Mouse (Mus musculus): Measurements from ENCODE around the gene Bbs4. TPM values are rescaled to one million over a fixed set of nuclear protein-coding genes. Genes with fewer than 3 reads are reported as not detected.
"Not testable (repeated sequence)": the region's sequence is repeated elsewhere in the genome, so short reads cannot be mapped to it uniquely, and the experiment has no call there.

The Bbs4 gene
- 7.9 to 13.3 TPM (median 11.9 TPM) in 3 replicates for total RNA-seq (2017)

DNA sequence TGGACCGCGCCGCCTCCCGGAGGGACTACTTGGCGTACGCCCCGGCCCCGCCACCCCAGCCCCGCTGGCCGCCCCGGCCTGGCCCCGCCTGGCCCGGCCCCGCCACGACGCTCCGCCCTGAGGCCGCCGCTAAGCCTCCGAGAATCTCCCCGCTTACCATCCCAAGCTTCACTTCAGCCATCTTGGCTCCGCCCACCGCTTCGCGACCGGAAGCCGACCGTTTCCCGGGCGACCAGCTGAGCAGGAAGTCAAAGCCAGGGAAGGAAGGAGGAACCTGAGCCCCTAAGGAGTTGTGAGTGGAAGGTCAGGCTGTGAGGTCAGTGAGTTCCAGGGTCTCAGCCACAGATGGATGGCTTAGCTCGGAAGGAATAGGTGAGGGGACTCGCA, at the start of gene Bbs4:
TSS of gene Bbs4 (minus strand) at position 256 of the 387 bp plus-strand sequence.
- peak; percentile 99 for ATAC-seq (replicated peaks; ENCODE audit: insufficient number of reproducible peaks, low FRiP score, low TSS enrichment, poor library complexity, severe bottlenecking)

DNA sequence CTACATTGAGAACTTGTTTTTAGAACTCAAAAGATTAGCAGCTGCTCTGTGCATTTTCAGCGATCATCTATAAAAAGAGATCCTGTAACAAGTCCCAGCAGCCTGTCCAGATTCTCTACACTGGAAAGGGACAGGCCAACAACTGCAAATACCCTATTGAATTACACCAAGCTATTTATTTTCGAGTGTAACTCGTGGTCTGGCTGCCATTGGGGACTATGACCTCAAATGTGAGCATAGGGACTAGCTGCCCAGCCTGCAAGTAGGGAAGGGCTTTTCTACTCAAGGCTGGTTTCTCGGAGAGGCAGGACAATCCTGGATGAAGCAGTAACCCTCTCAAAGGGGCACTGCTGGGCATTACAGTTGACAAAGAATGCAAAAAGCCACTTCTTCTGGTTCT, 35.8 kb upstream of the Bbs4 start:
- no peak for ATAC-seq (replicated peaks; ENCODE audit: insufficient number of reproducible peaks, low FRiP score, low TSS enrichment, poor library complexity, severe bottlenecking)

DNA sequence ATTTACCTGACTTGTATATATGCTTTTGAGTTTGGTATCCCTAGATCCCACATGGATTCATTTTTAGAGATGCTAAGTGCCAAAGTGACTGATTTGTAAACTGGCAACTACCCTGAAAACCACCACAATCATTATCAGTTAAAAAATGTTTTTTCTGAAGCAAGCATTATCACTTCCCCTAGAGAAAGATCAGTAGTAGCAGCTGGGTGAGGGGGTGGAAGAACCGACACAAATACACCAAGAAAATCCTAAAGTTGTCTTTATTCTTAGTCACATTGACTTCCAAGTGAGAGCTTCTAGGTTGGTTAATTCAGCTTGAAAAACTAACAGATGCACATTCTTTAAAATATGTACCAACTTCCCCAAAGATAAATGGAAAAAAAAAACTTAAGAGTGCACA, 35.0 kb upstream of the Bbs4 start:
- ATAC-seq (replicated peaks; ENCODE audit: insufficient number of reproducible peaks, low FRiP score, low TSS enrichment, poor library complexity, severe bottlenecking): no peak

DNA sequence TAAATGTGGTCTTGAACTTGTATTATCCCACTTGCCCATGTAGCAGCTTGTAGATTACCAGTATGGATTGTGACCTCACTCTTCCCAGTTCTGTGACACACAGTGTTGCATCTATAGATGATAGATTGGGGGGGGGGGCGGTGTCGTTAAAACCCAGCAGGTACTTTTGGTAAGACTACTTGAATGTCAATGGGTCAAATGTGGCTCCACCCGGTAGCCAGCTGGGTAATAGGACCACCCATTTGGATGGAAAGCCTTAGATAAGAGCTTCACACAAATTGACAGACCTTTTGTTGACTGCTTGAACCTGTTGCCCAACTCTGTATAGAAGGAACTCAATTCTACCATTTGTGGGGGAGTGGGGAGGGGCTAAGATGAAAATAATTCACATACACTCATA, 34.2 kb upstream of the Bbs4 start:
- no peak for ATAC-seq (replicated peaks; ENCODE audit: insufficient number of reproducible peaks, low FRiP score, low TSS enrichment, poor library complexity, severe bottlenecking)

DNA sequence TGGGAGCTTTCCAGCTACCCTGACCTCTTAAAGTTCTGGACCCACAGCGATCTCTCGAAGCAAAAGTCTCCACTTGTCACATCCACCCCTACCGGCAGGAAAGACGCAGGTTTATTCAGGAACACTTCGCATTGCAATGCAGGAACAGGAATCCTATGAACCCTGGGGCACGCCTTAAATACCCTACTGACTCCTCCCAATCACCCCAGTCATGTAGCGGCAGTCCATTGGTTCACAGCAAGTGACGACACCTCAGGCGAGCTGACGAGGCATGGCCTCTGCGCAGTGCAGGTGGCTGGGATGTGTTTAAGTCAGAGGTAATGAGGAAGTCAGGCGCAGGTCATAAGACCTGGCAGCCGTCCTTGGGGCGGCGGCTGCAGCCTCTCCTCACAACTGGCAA, 22.3 kb upstream of the Bbs4 start:
- no peak for ATAC-seq (replicated peaks; ENCODE audit: insufficient number of reproducible peaks, low FRiP score, low TSS enrichment, poor library complexity, severe bottlenecking)

DNA sequence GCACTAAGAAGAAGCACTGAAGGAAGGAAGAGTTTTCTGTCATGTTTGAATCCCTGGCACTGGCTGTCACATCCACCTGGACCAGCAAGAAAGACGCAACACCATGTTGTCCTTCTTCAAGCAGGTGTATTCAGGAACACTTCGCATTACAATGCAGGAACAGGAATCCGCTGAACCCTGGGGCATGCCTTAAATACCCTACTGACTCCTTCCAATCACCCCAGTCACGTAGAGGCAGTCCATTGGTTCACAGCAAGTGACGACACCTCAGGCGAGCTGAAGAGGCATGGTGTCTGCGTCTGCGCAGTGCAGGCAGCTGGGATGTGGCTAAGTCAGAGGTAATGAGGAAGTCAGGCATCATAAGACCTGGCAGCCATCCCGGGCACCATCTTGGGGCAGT, 16.3 kb upstream of the Bbs4 start:
- no peak for ATAC-seq (replicated peaks; ENCODE audit: insufficient number of reproducible peaks, low FRiP score, low TSS enrichment, poor library complexity, severe bottlenecking)

DNA sequence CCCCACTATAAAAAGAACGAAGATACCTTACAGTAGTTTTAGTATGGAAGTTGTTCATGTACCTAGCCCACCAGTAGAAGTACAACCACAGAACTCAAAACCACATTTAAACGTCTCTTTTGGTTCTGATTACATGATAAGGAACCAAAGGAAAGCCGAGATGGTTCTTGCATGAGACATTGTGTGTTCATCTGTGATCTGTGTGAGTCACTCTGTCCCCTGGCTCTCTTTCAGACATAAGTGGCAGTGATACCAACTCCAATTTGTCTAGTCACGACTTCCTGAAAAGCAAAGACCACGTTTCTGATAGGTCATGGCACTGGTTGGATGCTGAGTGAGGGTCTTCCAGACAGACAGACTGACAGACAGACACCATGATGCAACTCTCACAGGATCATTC, 15.9 kb upstream of the Bbs4 start:
- no peak for ATAC-seq (replicated peaks; ENCODE audit: insufficient number of reproducible peaks, low FRiP score, low TSS enrichment, poor library complexity, severe bottlenecking)

DNA sequence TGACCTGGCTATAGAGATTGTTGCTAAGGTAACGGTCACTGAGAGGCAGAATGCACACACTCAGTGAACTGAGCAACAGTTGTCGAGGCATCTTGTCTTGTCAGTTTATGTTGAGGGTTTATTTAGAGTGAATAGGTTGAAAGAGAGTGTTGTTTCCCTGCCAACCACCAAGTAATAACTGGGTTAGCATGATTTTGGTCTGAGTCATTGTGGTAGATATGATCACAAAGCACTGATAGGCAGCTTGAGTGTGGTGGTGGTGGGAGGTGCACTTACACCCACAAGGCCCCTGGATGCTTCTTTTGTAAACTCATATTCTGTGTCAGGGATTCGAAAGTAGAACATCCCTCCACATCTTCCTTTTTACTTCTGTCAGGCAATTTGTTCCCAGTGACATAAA, 7.2 kb upstream of the Bbs4 start:
- ATAC-seq (replicated peaks; ENCODE audit: insufficient number of reproducible peaks, low FRiP score, low TSS enrichment, poor library complexity, severe bottlenecking): not testable (repeated sequence)

DNA sequence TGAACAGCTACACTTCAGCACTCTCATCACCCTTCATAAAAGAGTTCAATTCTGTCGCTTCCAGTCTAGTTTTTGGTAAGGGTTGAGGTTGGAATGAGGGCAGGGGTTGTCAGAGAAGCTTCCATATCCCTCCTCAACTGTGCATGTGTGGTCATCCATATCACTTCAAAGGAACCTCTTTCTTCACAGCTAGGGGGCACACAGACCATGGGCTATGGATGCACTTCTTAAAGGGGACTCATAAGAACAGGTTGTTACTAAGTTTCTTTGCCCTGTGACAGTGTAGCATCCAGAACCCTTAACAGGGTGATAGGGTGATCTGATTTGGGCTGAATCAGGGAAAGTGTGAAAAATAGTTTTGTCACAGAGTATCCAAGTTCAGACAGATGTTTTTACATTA, 4.7 kb upstream of the Bbs4 start:
- not testable (repeated sequence) for ATAC-seq (replicated peaks; ENCODE audit: insufficient number of reproducible peaks, low FRiP score, low TSS enrichment, poor library complexity, severe bottlenecking)

DNA sequence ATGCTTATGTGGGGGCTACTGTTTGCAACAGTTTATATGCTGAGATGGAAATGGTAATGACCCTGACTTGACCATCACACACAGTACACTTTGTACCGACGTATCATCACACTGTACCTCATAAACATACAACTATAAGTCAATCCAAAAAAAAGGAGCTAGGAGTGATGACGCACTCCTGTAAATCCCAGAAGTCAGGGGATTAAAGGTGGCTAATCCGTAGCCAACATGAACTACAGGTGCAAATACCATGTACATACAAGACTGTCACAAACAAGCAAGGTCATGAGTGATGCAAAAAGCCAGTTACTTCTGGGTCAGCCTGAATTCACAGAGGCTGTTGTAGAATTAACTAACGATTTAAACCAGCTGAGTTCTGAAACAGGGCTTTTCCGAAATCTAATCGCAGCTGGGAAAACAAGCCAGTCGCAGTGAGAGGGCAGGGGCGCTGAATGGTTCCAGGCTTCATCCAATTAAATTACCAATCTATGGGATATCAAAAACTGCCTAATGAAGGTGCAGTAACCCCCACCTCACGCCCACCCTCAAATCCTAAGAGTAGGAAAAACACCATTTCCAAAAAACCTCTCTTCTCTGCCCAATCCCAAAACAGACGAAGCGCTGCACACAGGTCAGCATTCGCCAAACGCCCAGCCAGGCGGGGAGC, 589 bp downstream of the Bbs4 start:
- ATAC-seq (replicated peaks; ENCODE audit: insufficient number of reproducible peaks, low FRiP score, low TSS enrichment, poor library complexity, severe bottlenecking): no peak

DNA sequence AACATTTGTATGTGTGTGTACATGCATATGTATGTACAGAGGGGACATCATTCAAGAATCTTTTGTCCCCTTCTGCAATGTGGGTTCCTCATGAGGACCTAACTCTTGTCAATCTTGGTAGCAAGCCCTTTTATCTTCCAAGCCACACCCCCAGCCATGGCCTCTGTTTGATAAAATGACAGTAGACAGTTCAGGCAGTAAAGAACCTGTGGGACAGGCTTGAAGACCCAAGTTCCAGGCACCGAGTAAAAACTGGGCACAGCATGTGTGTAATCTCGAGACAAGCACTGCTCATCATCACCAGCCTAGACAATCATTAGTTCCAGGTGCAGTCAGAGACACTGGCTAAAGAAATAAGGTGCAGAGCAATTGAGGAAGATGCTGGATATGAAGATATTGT, 7.1 kb downstream of the Bbs4 start:
- no peak for ATAC-seq (replicated peaks; ENCODE audit: insufficient number of reproducible peaks, low FRiP score, low TSS enrichment, poor library complexity, severe bottlenecking)

DNA sequence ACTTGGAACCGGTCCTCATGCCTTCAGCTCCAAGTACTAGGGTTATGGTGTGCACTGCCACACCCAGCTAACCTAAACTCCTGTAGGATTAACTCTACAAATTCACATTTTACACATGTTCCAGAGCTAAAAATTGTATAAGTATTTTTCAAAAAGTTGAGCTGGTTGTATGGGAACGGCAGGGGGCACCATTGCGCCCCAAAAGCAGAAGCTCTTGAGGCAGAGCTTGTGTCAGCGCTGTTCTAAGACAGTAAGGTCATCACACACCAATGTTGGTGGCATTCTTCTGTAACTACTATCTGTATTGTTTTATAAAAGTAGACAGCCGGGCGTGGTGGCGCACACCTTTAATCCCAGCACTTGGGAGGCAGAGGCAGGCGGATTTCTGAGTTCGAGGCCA, 13.3 kb downstream of the Bbs4 start:
- no peak for ATAC-seq (replicated peaks; ENCODE audit: insufficient number of reproducible peaks, low FRiP score, low TSS enrichment, poor library complexity, severe bottlenecking)

DNA sequence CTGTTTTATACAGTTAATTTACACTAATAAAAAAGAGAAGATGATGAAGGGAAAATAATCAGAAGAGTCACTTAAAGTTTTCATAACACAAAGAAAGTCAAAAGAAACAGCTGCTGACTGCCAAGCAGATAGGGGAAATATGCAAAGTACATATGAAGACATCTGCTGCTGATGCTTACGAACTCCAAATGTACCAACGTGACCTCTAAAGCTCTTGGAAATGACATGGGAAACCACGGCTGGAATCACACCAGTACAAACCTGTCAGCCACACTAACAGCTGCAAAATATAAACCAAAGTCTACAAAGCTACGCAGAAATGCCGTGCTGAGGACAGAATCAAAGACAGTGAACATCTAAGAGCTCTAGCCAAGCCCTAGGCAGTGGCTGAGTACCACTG, 14.2 kb downstream of the Bbs4 start:
- ATAC-seq (replicated peaks; ENCODE audit: insufficient number of reproducible peaks, low FRiP score, low TSS enrichment, poor library complexity, severe bottlenecking): no peak

DNA sequence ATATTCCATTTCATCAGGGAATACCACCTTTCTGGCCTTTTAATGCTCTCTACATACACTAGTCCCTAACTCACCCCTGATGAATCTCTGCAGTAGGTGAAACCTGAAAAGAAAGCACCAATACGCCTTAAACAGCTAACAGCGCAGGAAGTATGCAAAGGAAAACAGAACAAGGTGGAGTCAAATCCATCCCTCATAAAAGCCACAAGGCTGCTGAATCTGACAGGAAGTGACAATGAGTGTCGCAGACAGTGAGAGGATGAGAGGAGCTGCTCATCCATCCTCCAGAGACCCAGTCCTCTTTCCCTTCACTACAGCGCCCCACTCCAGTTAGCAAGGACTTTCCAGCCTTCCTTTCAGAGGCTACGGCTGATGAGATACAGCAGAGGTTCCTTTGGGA, 14.9 kb downstream of the Bbs4 start:
- ATAC-seq (replicated peaks; ENCODE audit: insufficient number of reproducible peaks, low FRiP score, low TSS enrichment, poor library complexity, severe bottlenecking): no peak

DNA sequence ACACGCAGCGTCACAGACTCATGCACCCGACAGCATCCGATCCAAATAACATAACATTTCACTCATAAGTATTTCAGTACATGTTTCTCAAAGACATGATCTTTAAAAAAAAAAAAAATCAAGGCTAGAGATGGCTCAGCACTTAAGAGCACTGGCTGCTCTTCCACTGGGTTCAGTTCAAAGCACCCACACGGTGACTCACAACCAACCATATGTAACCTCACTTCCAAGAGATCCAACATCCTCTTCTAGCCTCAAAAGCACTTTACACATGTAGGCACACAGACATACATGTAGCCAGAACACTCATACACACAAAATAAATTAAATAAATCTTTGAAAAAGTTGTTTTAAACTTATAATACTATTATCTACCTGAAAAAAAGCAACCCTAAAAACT, 15.4 kb downstream of the Bbs4 start:
- ATAC-seq (replicated peaks; ENCODE audit: insufficient number of reproducible peaks, low FRiP score, low TSS enrichment, poor library complexity, severe bottlenecking): no peak

DNA sequence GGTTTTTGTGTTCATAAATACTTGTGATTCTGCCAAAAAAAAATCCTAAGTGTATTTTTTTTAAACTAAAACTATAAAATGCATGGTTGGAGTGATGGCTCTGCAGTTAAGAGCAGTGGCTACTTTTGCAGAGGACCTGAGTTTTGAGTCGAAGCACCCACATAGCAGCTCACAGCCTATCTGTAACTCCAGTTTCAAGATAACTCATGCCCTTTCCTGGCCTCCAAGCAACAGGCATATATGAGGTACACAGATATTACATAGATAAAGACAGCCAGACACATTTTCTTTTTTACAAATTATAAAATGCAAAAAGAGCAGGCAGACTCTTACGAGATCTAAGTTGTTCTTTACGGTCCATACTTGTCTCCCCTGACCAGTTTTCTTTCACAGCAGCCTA, 16.8 kb downstream of the Bbs4 start:
- ATAC-seq (replicated peaks; ENCODE audit: insufficient number of reproducible peaks, low FRiP score, low TSS enrichment, poor library complexity, severe bottlenecking): no peak

DNA sequence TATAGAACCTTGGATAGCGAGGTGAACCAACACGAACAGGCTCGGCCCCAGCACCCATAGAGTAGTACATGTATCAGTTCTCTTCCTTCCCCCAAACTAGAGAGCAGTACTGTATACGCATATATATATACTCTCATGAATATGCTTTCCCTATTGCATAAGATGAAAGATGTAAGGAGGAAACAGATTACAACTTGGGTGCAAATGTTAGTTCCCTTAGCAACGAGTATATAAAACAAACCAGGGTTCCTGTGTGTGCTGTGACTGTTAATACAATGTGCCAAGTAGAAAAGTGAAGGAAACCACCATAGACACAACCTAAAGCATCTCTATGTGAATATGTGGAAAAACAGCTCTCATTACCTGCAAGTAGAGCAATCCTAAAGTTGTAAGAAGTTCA, 23.3 kb downstream of the Bbs4 start:
- ATAC-seq (replicated peaks; ENCODE audit: insufficient number of reproducible peaks, low FRiP score, low TSS enrichment, poor library complexity, severe bottlenecking): no peak

DNA sequence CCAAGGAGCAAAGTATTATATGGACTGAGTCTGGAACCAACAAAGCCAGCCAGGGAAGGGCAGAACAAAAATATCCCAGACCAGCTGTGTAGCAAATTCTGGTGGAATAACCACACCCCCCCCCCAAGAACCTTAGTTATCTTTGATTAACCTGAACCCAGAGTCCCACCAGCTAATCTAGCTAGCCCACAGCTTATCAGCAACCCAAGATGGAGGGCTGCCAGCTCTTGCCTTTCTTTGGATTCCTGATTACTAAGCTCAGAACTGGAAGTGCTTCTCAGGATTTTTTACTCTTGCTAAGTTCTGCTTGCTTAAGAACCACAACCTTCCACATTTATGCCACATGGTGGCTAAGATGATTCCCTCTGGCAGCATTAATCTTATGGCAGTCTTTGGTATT, 29.0 kb downstream of the Bbs4 start:
- no peak for ATAC-seq (replicated peaks; ENCODE audit: insufficient number of reproducible peaks, low FRiP score, low TSS enrichment, poor library complexity, severe bottlenecking)

DNA sequence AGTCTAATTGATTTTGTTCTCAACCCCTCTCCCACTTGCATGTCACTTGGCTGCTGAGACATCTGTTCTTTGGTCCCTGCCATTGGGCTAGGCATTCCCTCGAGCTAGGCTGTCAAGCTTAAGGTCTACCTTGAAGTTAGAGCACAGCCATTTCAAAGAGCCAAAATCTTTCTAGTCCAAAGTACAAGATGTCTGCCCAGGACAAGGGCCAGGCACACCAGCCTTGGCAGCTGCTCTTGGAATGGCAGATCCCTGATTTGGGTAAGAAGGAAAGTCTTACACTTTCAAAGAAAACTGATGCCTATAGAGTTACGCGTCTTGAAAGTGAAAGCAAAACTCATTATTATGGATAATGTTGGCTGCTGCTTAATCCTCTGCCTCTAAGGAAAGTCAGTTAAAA, 37.1 kb downstream of the Bbs4 start:
- ATAC-seq (replicated peaks; ENCODE audit: insufficient number of reproducible peaks, low FRiP score, low TSS enrichment, poor library complexity, severe bottlenecking): no peak

DNA sequence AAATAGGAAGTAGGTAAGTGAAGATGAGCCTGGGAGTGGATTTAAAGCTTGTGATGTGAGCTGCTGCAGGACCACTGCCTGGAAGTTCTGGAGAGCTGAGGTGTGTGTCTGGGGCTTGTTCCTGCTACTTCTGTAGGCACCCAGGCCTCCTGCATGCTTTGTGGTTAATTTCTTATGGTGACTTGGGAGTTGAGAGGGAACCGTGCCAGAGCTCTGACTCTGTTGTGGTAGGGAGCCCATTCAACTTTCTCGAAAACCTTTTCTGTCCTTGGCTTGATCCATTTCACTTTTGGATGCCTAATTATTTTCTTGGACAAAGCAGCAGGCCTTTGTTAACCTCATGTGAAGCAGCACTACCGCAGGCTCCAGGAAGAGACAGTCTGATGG, 42.0 kb downstream of the Bbs4 start:
- no peak for ATAC-seq (replicated peaks; ENCODE audit: insufficient number of reproducible peaks, low FRiP score, low TSS enrichment, poor library complexity, severe bottlenecking)

DNA sequence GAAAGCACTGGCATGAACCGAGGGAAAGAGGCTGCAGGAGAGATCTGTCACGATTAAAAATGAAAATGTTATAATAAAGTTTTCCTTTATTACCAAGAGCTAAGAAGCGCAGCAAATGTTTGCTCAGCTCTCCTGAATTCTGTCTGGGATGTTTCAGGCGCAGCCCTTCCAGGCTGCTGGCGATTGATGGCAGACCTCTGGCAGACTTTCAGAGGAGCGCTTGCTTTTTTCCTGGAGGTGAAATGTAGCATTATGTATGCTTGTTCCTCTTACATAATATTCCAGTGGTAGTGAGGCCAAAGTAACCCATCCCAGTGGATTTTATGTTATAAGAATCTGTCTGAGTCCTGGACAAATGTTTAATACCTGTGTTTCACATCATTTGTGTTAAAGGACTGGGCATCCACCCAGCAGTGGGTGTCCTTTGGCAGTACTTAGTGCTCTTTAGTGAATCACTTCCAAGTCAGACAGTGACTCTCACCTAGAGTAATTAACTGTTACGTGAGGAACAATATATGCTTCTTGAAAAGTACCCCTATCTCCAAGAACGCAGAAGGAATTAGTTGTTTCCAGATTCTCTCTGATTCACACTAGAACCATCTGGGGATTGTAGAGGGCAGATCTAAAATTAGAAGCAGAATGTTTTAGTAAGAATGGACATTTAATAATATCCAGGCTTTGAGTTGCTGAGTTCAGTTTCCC, 42.6 kb downstream of the Bbs4 start:
- no peak for ATAC-seq (replicated peaks; ENCODE audit: insufficient number of reproducible peaks, low FRiP score, low TSS enrichment, poor library complexity, severe bottlenecking)

Data from monocyte, adult 5-6 weeks (primary cell).